Mouse (Mus musculus): ENCODE results near the gene Tmem132b. TPM values are rescaled to one million over a fixed set of nuclear protein-coding genes. Genes with fewer than 3 reads are reported as not detected.

Tmem132b gene
- total RNA-seq, 2 experiments from 2014 or later, result 0.11 to 0.18 TPM

Other genes starting within 250 kb of the Tmem132b start
- 10 to 100 TPM; 55.0 to 80.1 TPM for gene Scarb1, start 190.7 kb upstream of the Tmem132b start, total RNA-seq (2021)
- gene Gm10382, start 142.5 kb upstream of the Tmem132b start, total RNA-seq (2021), result not detected
- gene Ubc, start 141.6 kb upstream of the Tmem132b start, total RNA-seq (2021), result 1,000 to 10,000 TPM in 1 of 2 experiments, 100 to 1,000 TPM in 1; 660 to 1,001 TPM
- gene Dhx37, start 97.7 kb upstream of the Tmem132b start, total RNA-seq (2021), result 1 to 10 TPM; 3.6 to 4.0 TPM
- gene Bri3bp, start 90.2 kb upstream of the Tmem132b start, total RNA-seq (2021), result 1 to 10 TPM; 5.3 to 6.4 TPM
- gene Aacs, start 56.0 kb upstream of the Tmem132b start, total RNA-seq (2021), result 1 to 10 TPM; 2.0 to 4.6 TPM